ENCODE assay signal across 17 mouse cellular contexts in genomic region chr4:25482933-25483620, GRCm38 (mm10).
DNase-seq lines count a peak whose midpoint lies in the region; ATAC-seq and TF ChIP-seq lines count a peak whose summit lies in the region.
"Had no signal": no experiment of that assay in that cellular context is flagged by ENCODE, and none has a peak within 500 bp of the region (broad histone marks: within the 10 kb centered on the region; RNA-seq: fewer than 3 reads in every experiment).

No protein-coding gene starts in this region.

- H3K9me3 ChIP-seq in hindbrain, embryonic 13.5 days = no peaks in the 10 kb centered on the region
- H3K9me3 ChIP-seq in hindbrain, embryonic 10.5 days = no peaks in the 10 kb centered on the region
- no peaks in the 10 kb centered on the region for H3K9me3 ChIP-seq in neural tube, embryonic 13.5 days
- H3K9me3 ChIP-seq in heart, embryonic 12.5 days (replicated peaks) = no peaks in the 10 kb centered on the region
- no peaks in the 10 kb centered on the region for H3K9me3 ChIP-seq in stomach, postnatal 0 days (ENCODE audit: control insufficient read depth, low read length)
- H3K9me3 ChIP-seq: embryonic facial prominence, embryonic 15.5 days; G1E; liver, embryonic 12.5 days had no signal

- no peak for TF ChIP-seq EP300 in stomach, postnatal 0 days (optimal IDR thresholded peaks at IDR 0.05)

- no peak for DNase-seq in hindbrain, embryonic 10.5 days (ENCODE audit: low spot score)
- DNase-seq in neural tube, embryonic 10.5 days (ENCODE audit: extremely low spot score, low spot score) = no peak
- peak; percentile 28 for DNase-seq in kidney, postnatal 14 days
- no peak for DNase-seq in stomach, postnatal 0 days (ENCODE audit: low spot score)
- DNase-seq: adrenal gland, postnatal 14 days; cerebellum, adult 11 months; heart, postnatal 14 days; left cerebral cortex, postnatal 4 days had no signal

- H3K4me3 ChIP-seq in hindbrain, embryonic 13.5 days = no peak overlapping the region
- H3K4me3 ChIP-seq in hindbrain, embryonic 10.5 days = no peak overlapping the region
- H3K4me3 ChIP-seq in neural tube, embryonic 13.5 days = no peak overlapping the region
- no peak overlapping the region for H3K4me3 ChIP-seq in heart, embryonic 12.5 days
- no peak overlapping the region for H3K4me3 ChIP-seq in stomach, postnatal 0 days (ENCODE audit: low read depth, low read length)
- H3K4me3 ChIP-seq: embryonic facial prominence, embryonic 15.5 days; liver, embryonic 12.5 days; megakaryocyte, embryonic 14.5 days had no signal

- H3K9ac ChIP-seq in hindbrain, embryonic 13.5 days = no peak overlapping the region
- no peak overlapping the region for H3K9ac ChIP-seq in neural tube, embryonic 13.5 days
- H3K9ac ChIP-seq in heart, embryonic 12.5 days = no peak overlapping the region
- no peak overlapping the region for H3K9ac ChIP-seq in stomach, postnatal 0 days (ENCODE audit: low read length)
- H3K9ac ChIP-seq: embryonic facial prominence, embryonic 15.5 days; liver, embryonic 12.5 days had no signal

- no peak for TF ChIP-seq CTCF in stomach, postnatal 0 days (IDR thresholded peaks at IDR 0.05; ENCODE audit: low read depth)

- 43% methylated on average over 6 of the region's 6 CpGs for WGBS in hindbrain, embryonic 13.5 days
- WGBS in hindbrain, embryonic 10.5 days = 42% methylated on average over 6 of the region's 6 CpGs
- WGBS in neural tube, embryonic 13.5 days = 30% methylated on average over 6 of the region's 6 CpGs
- 38% methylated on average over 6 of the region's 6 CpGs for WGBS in heart, embryonic 12.5 days
- WGBS in stomach, postnatal 0 days = 47% methylated on average over 6 of the region's 6 CpGs

- ATAC-seq in hindbrain, embryonic 13.5 days (ENCODE audit: low FRiP score) = peak; percentile 49; the same call in 1 of the 2 replicates
- peak; percentile 74; the same call in 1 of the 2 replicates for ATAC-seq in neural tube, embryonic 13.5 days (ENCODE audit: low read depth)
- no peak for ATAC-seq in heart, embryonic 12.5 days (ENCODE audit: insufficient number of reproducible peaks, low FRiP score)
- ATAC-seq in granulocyte monocyte progenitor cell, adult 5-6 weeks (replicated peaks; ENCODE audit: poor library complexity, severe bottlenecking) = no peak
- no peak for ATAC-seq in stomach, postnatal 0 days (ENCODE audit: low FRiP score, low TSS enrichment)
- ATAC-seq: intestine, embryonic 16.5 days; liver, embryonic 12.5 days had no signal

- no peak overlapping the region for H3K4me2 ChIP-seq in hindbrain, embryonic 13.5 days
- no peak overlapping the region for H3K4me2 ChIP-seq in neural tube, embryonic 13.5 days
- no peak overlapping the region for H3K4me2 ChIP-seq in heart, embryonic 12.5 days
- H3K4me2 ChIP-seq in stomach, postnatal 0 days (replicated peaks; ENCODE audit: low read depth) = no peak overlapping the region
- H3K4me2 ChIP-seq: embryonic facial prominence, embryonic 15.5 days; liver, embryonic 12.5 days had no signal

- H3K27ac ChIP-seq in hindbrain, embryonic 13.5 days = peak overlapping the region; percentile 58
- no peak overlapping the region for H3K27ac ChIP-seq in hindbrain, embryonic 10.5 days
- peak overlapping the region; percentile 74 for H3K27ac ChIP-seq in neural tube, embryonic 13.5 days (replicated peaks)
- H3K27ac ChIP-seq in heart, embryonic 12.5 days (ENCODE audit: poor library complexity, severe bottlenecking) = no peak overlapping the region
- no peak overlapping the region for H3K27ac ChIP-seq in stomach, postnatal 0 days (replicated peaks)
- H3K27ac ChIP-seq: embryonic facial prominence, embryonic 15.5 days; liver, embryonic 12.5 days had no signal

- H3K36me3 ChIP-seq in hindbrain, embryonic 13.5 days = no peaks in the 10 kb centered on the region
- no peaks in the 10 kb centered on the region for H3K36me3 ChIP-seq in hindbrain, embryonic 10.5 days
- no peaks in the 10 kb centered on the region for H3K36me3 ChIP-seq in neural tube, embryonic 13.5 days
- no peaks in the 10 kb centered on the region for H3K36me3 ChIP-seq in heart, embryonic 12.5 days
- no peaks in the 10 kb centered on the region for H3K36me3 ChIP-seq in stomach, postnatal 0 days (ENCODE audit: control insufficient read depth, insufficient read depth, low read length)
- H3K36me3 ChIP-seq: embryonic facial prominence, embryonic 15.5 days; G1E; liver, embryonic 12.5 days had no signal

- H3K27me3 ChIP-seq in hindbrain, embryonic 13.5 days = no peaks in the 10 kb centered on the region
- no peaks in the 10 kb centered on the region for H3K27me3 ChIP-seq in hindbrain, embryonic 10.5 days (ENCODE audit: insufficient read depth, poor library complexity, severe bottlenecking)
- H3K27me3 ChIP-seq in neural tube, embryonic 13.5 days = no peaks in the 10 kb centered on the region
- no peaks in the 10 kb centered on the region for H3K27me3 ChIP-seq in heart, embryonic 12.5 days (replicated peaks)
- H3K27me3 ChIP-seq in stomach, postnatal 0 days (ENCODE audit: control insufficient read depth, insufficient read depth, low read length) = no peaks in the 10 kb centered on the region
- H3K27me3 ChIP-seq: embryonic facial prominence, embryonic 15.5 days; liver, embryonic 12.5 days; megakaryocyte, embryonic 14.5 days had no signal

- 0 out of 2 replicates have a peak, but pooled peaks cover 5% of the 10 kb centered on the region for H3K4me1 ChIP-seq in hindbrain, embryonic 13.5 days (replicated peaks)
- no peaks in the 10 kb centered on the region for H3K4me1 ChIP-seq in hindbrain, embryonic 10.5 days (replicated peaks)
- H3K4me1 ChIP-seq in neural tube, embryonic 13.5 days (replicated peaks) = peaks cover 9% of the 10 kb centered on the region
- H3K4me1 ChIP-seq in heart, embryonic 12.5 days (replicated peaks) = no peaks in the 10 kb centered on the region
- no peaks in the 10 kb centered on the region for H3K4me1 ChIP-seq in stomach, postnatal 0 days (replicated peaks; ENCODE audit: control insufficient read depth, insufficient read depth)
- H3K4me1 ChIP-seq: embryonic facial prominence, embryonic 15.5 days; liver, embryonic 12.5 days; megakaryocyte, embryonic 14.5 days had no signal

Comparison
In these comparisons a context has a peak if more than half of its experiments do, and no peak if none do; other contexts are left out.
1. H3K27ac ChIP-seq: peak in hindbrain, embryonic 13.5 days (single experiment) and neural tube, embryonic 13.5 days (single experiment); none in hindbrain, embryonic 10.5 days (single experiment), heart, embryonic 12.5 days (single experiment) and stomach, postnatal 0 days (single experiment).
2. ATAC-seq: peak in hindbrain, embryonic 13.5 days (single experiment) and neural tube, embryonic 13.5 days (single experiment); none in heart, embryonic 12.5 days (single experiment), granulocyte monocyte progenitor cell, adult 5-6 weeks (single experiment) and stomach, postnatal 0 days (single experiment).